Mouse (Mus musculus) c-Kit-positive CD71-positive TER-119-positive erythroid progenitor cells, embryonic 14.5 days (primary cell): ENCODE data around the gene Tas2r143.

ENCODE experiments used
- DNase-seq: peaks from one replicate; pipeline ENCODE4 v3.0.0-alpha.2; 2013; ENCODE audit warnings: low spot score

Tas2r143 gene

DNA sequence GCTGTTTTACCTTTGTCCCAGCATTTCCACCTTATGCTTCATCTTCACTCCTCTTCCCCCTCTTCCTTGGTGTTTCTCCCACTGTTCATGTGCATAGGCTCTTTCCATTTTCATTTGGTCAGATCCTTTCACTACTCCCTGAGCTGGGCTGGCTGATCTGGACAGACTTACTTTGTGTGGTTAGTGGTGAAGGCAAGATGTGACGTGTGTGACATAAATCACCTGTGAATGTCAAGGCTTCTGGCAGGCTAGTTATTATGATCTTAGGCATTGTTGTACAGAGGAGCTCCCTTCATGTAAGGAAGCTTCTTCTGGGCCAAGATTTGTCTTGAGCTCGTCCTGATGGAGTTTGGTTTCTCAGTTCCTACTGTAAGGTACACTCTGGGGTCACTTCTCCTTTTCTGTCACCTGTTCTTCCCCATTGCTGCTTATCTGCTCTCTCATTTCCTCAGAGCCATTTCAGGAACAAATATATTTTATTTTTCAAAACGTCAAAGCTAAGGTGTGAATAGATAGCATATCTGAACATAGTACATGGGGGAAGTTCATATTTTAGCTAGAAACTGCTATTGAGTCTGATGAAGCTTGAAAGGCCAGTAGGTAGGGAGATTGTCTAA is 2.9 kb upstream of the Tas2r143 start:
- DNase-seq, result no peak

DNA sequence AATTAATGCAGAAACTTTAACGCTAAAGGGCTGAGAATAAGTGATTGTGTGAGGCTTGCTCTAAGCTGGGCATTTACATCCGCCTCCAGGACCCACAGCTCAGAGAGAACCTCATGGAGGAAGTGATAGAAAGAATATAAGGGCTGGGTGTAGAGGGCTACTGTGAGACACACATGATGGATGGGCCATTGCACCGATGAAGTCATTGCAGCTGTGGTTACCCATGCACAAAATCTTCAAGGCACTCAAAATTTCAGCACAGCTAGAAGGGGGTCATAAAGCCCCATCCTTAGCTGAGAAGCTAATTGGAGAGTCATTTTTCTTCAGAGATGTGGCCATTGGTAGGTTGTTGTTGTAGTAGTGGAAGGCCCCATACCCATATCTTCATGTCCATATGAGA is 1.8 kb upstream of the Tas2r143 start:
- DNase-seq, result no peak

DNA sequence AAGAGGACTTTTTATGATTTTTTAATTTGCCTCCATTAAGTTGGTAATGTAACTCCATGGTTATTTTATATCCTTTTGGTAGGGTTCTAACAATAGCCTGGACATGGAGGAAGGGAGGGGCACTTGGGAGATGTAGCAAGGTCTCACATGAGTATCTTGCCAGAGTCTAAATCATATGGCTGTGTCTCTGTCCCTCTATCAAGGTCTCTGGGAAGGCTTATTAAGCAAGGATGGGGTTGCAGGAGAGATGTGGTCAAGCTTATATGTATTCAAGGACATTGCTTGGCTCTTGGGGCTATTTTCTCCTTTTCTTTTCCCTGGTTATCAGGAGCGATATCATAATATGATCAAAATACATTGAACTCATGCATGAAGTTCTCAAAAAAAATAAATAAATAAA is 1.0 kb upstream of the Tas2r143 start:
- no peak for DNase-seq

DNA sequence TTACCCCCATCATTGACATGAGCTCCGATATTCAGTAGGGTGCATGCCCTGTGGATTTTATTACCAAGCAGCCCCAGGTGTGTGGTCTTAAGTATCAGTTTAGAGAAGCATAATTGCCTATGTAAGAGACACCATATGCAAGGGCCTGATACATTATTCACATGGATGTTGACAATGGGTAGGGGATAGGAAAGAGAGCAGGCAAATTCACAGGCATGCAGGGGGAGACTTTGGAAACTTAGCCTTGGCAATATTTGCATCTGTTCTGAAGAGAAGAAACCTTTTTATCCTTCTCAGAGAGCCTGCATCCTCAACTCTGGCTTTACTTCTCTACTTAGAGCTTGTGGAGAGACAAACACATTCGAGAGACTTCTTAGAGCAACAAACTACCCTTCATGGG is 5.1 kb downstream of the Tas2r143 start, which contains the start of gene Tas2r135:
Tas2r135 (plus strand) TSS at position 301 of the 400 bp plus-strand sequence.
- no peak for DNase-seq

DNA sequence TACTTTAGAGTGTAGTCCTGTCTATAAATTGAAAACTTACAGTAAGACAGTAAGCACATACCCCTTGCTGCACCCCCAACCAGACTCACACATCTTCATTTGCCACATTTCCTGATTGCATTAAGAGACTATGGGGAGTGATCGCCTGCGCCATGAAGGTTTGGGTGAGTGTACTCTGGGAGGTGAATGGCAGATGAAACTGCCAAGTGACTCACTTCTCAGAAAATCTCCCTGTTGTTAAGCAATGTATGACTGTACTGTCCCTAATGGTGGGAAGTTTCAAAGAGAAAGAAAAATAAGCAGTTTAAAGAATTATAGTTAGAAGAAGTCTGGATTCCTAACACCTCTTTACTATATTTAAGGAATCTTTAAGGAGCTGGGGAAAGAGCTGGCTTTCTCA is 19.4 kb downstream of the Tas2r143 start:
- DNase-seq, result no peak

DNA sequence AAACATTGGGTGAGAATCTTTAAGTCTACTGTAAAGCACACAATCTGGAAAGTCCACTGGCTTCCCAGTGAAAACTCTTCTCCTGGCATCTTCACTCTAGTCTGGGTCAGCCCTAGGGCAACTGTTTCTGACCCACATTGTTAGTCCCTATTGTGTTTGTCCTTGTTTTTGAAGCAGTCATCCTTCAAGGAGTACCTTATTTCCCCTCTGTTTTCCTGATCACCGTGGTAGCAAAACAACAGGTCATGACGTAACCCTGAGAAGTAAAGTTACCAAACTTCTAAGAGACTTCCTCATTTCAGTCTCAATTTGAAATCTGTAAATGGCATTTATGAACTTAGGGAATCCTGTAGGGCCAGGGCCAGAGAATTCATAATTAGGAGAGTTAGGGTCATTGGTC is 21.4 kb downstream of the Tas2r143 start:
- no peak for DNase-seq

DNA sequence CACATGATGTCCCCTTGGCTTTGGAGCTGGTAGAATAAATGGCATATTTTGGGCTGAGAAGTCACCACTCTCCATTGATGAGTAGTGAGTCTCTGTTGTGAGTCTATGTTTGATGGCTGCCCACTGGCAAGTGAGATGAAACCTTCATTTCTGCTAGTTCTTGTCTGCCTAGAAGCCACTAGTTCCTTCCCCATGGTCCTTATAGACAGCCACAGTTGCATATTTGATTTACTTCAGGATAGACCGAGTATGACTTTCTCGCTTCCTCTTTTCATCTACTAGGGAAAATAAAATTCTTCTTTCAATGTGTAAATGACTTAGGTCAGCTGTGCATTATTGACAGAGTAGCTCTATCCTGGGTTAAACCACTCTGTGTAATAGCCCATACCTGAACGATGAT is 24.4 kb downstream of the Tas2r143 start:
- no peak for DNase-seq

DNA sequence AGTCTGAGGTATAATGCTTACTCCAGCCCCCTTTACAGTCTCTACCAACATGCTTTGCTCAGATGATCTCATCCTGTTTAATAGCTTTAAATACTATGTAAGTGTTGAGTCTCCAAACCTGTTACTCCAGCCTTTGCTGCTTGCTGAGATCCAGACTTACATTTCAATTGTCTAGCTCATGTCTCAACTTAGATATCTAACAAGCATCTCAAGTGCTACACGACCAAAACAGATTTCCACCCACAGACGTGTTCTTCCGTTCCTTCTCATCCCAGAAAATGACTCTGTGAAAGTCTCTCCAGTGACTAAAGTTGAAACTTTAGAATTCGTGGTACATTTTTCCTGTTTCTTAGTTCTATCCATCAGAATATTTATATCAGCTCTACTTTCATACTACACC is 26.3 kb downstream of the Tas2r143 start:
- no peak for DNase-seq

DNA sequence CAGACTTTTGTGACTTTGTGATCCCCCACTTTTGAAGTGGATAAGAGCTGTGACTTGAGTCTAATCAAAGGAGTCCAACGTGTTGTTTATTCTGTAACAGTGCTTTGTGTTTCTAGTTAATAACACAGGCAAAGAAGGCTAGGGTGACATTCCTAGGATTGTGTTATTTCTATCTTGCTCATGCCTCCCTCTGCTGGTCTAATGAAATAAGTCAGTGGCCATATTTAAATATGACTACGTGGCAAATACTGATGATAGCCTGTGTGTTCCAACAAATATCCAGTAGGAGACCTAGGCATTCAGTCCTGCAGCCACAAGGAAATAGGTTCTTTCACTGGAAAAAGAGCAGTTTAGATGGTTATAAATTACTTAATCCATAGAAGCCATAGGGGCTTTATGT is 33.5 kb downstream of the Tas2r143 start:
- no peak for DNase-seq

DNA sequence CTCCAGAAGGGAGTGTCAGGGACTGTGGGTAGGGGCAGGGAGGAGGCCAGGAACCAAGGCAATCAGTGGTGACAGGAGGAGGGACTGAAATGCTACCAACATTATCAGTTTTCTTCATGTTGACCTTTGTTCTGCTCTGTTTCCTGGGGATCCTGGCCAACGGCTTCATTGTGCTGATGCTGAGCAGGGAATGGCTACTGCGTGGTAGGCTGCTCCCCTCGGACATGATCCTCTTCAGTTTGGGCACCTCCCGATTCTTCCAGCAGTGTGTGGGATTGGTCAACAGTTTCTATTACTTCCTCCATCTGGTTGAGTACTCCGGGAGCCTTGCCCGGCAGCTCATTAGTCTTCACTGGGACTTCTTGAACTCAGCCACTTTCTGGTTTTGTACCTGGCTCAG is 34.4 kb downstream of the Tas2r143 start, which contains the start of gene Tas2r126:
Tas2r126 (plus strand) TSS at position 90 of the 400 bp plus-strand sequence.
- DNase-seq, result no peak

DNA sequence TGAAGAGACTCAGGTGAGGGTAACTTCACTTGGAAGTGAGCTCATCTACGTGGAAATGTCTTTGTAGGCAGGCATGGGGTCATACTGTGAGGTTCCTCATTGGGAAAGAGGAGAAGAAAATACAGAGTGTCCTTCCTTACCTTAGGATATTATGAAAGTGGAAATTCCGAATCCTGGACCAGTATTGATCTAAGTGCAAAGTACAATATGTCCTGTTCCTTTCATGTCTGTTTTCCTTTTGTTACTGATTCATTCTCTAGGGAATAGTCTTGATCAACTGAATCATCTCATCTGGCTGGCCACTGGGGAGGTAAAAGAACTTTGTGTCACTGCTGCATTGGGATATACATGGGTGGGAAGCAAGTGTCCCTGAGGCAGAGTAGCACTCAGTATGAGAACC is 35.5 kb downstream of the Tas2r143 start:
- DNase-seq, result no peak

DNA sequence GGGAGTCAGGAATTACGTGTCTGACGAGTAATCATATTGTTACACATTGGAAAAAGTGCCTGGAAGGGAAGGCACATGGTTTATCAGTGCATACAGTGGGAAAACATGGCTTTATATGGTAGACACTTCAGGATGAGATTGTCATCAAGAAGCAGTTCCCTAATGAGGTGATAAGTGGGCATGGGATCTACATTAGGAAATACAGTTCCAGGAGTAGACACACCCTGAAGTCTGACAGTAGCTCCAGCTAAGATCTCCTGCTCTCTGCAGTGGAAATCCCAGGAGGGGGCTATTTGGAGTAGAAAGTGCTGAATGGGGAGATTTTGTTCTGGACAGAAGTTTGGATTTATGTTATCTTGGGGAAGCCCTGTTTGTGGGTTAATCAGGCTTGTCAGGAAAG is 41.4 kb downstream of the Tas2r143 start:
- no peak for DNase-seq

DNA sequence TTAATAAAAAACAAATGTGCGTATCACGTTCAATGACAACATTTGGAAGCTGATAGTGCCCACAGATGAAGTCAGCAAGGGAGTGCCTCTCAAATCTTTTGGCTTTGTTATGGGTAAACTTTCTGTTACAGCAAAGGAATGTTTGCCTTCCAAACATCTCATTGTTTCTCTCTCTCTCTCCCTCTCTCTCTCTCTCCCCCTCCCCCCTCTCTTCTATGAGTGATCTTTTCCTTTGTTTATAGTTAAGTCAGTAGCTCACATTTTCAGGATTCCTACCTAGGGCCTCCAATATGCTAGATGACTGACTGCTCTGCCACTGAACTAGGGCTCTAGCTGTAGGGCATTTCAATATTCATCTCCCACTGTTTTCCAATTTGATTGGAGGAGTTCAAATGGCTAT is 44.5 kb downstream of the Tas2r143 start:
- no peak for DNase-seq

DNA sequence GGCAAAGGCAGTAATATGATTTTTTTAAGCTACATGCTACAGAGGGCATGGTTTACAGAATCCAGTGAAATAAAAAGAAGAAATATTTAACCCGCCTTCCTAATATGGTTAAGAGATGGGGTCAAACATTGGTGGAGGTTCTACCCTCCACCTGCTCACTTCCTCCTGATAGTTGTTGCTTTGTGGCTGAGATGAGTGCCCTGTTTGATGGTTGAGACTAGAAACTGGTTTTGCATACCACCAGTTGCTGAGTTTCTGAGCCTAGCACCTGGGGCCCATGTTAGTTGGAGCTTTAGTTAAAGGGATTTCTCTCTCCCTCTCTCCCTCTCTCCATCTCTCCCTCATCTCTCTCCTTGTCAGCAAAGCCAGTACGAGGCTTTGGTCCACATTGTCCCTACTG is 47.3 kb downstream of the Tas2r143 start:
- no peak for DNase-seq
